Mouse (Mus musculus) gastrocnemius, adult 8-10 months (tissue): ENCODE results near the gene Dlgap4. TPM values are rescaled to one million over a fixed set of nuclear protein-coding genes. Genes with fewer than 3 reads are reported as not detected.
A peak's percentile ranks its signal among the peaks of the same experiment; 100 is the strongest.

Experiments used
- DNase-seq, 2 experiments: peaks; one replicate each; pipeline ENCODE4 v3.0.0; 2022; ENCODE audit warnings: low spot score in 2 of 2
- total RNA-seq, 4 experiments: library from RNA; stranded (reverse); gene quantifications; 2 replicates each; pipeline ENCODE4 v1.2.4; 2022

Gene Dlgap4
- 10 to 100 TPM; 39.2 to 51.0 (median 49.6) TPM for total RNA-seq

GRCm38 (mm10) chr2:156613541-156614257 lies at the start of gene Dlgap4:
Gene Dlgap4 (plus strand): TSS chr2:156613705.
- DNase-seq: no peak

DNA sequence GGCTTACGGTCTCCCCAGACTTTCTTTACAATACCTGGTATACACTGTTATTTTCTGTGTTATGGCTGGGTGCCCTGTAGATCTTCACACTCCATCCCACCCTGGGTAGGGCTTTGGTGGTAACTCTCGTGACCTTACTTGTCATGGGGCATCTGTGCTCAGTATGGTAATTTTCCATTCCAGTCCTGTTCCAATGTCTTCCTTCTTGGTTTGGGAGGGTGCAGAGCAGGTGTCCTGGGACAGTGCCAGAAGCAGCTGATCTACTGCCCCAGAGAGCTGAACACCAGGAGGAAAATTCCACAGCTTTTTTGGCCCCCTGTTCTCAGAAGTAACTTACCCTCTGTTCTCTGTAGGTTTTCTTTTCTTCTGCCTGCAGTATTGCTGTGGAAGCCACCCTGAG lies 47.0 kb upstream of the Dlgap4 start:
- peak in 1 of 2 experiments; percentile 27 for DNase-seq

GRCm38 (mm10) chr2:156568647-156569046 lies 44.9 kb upstream of the Dlgap4 start:
- no peak for DNase-seq

GRCm38 (mm10) chr2:156569261-156569660 lies 44.2 kb upstream of the Dlgap4 start:
- no peak for DNase-seq

- no peak for DNase-seq
These were observed 42.0 kb upstream of the Dlgap4 start for GRCm38 (mm10) chr2:156571521-156571920.

DNA sequence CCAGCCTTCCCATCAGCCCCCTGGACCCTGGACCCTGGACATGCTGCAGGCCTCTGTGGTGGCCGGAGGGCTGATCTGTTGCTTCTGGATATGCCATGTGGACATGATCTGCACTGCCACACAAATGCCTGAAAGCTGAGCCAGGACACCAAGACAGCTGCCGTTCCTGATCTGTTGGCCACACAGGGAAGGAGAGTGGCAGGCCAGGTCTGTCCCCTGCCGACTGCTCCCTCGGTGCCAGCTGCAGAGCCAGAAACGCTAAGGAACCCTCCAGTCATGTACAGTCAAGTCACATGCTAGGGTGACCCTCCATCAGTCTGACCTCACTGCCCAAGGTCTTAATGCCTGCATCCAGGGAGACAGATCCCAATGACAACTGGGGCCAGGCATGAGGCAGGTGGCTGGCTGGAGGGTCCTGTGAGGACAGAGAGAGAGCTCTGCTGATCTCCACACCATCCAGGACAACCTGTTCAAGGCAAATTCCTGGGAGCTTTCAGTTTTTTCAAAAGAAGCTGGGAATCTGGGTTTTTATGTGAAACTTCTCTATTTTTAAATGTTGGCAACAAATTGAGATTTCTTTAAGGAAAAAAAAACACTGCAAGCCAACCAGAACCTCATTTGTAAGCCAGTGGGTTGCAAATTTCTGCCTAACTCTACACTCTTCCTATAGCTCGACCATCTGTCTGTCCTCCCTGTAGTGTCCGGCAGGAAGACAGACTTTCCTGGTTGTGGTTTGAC lies 36.5 kb upstream of the Dlgap4 start:
- DNase-seq: no peak

DNA sequence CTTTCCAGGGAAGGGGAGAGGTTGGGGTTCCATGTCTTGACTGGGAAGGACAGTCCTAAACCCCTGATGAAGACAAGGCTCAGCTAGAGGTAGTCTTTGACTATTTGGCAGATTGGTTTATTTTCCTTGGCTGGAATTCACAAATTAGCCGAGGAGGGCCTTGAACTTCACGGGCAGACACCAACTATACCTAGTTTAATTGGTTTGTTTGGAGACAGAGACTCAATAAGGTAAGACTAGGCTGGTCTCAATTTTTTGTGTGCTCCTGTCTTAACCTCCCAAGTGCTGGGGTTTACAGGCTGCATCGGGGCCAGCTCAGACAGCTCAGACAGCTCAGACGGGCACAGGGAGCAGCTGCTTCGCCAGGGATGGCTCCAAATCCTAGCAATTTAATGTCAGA lies 33.0 kb upstream of the Dlgap4 start:
- no peak for DNase-seq

DNA sequence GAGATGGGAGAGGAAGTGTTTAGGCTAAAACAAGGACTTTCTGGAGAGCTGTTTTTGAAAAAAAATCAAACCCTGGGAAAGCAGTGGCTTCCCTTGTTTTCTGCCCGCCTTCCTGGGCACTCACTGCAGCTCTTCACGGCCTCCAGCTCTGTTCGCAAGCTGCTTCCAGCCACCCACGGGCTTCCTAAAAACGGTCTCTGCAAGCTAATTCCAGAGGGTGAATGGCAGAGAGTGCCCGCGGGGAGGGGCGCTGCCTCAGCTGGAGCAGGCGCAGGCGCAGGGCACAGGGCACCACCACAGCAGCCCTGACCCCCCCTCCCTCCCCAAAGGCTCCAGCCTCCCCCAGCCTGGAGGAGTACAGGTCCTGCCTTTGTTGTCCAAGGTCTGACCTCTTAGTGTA lies 32.3 kb upstream of the Dlgap4 start:
- no peak for DNase-seq

DNA sequence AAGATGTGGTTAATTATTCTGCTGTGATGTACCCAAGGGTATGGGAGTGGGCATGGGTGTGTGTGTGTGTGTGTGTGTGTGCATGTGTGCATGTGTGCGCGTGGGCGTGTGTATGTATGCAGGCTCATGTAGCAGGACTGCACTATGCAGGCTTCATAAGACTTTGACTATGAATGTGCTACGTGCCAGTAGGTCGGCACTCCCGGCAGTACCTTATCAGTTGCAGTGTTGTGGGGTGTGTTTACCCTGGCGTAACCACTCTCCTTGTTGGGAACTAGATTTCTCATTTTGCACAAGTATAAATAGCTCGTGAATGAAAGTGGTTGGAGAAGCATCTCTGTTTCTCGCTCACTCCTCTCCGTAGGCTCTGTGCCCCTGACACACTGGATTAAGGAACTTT lies 30.6 kb upstream of the Dlgap4 start:
- DNase-seq: no peak

GRCm38 (mm10) chr2:156584154-156584796 lies 29.2 kb upstream of the Dlgap4 start:
- no peak for DNase-seq

DNA sequence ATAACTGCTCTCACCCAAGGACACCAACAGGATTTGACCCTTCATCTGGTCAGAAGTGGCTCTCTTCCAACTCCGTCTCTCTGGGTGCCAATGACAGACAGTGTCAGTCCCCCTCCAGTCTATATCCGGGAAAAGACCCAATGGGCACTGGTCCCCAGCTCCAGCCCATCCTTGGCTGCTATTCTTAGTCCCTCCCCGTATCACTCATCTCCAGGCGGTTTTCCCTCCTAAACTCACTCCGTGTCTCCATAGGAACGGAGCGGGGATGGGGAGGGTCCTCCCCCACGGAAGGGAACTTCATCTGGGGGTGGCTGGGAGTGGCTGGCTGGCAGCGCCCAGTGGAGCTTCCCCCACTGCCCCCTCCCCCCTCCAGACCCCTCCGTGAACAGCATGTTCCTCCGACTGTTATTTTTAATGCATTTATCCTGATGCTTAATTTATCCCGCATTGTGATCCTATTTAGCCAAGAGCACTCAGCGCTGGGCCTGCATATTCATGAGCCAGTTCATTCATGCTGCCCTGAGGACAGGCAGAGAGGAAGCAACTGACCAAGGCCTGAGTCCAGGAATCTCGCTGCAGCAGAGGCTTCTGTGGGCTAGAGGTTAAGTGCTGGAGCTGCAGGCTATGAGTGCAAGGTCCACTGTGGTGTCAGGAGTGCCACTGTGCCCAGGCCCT lies 28.6 kb upstream of the Dlgap4 start:
- DNase-seq: no peak

DNA sequence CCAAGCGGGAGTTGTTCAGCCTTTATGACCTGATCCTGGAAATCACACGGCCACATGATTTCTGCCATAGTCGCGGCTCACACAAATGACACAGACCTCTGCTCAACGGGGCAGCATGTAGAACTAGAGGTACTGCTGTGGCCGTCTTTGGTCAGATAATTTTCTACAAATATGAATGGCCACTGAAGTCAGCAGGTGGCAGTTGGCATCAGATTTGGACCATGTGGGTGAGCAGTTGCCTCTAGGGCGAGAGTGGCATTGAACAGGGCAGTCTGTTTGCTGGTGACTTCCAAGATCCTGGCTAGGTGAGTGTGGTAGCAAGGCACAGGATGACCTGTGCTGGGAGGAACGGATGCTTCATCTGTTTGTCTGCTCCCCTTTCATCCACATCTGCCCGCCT lies 24.0 kb upstream of the Dlgap4 start:
- no peak for DNase-seq

- no peak for DNase-seq
These were observed 18.5 kb upstream of the Dlgap4 start for GRCm38 (mm10) chr2:156594987-156595490.

DNA sequence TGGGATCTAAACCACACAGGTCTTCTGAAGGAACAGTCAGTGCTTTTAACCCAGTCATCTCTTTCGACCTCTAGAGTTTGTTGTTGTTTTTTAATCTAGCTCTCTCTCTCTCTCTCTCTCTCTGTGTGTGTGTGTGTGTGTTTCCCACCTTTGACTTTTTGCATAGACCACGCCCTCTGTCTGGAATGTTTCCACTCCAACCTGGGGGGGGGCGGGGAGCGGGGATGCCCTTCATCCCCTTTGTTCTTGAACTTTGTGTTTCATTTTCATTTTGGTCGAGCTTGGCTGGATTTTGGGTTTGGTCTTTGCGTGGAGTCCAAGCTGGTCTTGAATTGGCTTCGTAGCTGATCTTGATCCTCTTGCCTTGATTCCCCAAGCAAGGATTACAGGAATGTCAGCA lies 10.9 kb upstream of the Dlgap4 start:
- no peak for DNase-seq

GRCm38 (mm10) chr2:156603671-156604070 lies 9.8 kb upstream of the Dlgap4 start:
- no peak for DNase-seq

DNA sequence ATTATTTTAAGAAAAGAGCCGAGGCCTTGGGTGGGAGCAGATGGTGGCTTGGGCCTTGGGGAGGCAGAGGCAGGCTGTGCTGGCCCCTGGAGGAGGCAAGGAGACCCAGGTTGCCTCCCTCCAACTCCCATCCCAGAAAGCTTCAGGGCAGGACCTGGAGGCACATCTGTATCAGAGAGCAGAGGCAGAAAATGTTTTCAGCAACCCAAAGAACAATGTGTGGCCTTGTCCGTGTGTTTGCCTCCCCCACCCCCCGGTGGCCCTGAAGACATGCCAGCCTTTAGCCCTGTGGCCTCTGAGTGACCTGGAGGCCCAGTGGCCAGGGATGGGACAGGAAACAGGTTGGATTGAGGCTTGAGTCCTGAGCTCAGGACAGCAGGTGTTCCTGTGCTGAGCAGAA lies 8.4 kb upstream of the Dlgap4 start:
- no peak for DNase-seq

DNA sequence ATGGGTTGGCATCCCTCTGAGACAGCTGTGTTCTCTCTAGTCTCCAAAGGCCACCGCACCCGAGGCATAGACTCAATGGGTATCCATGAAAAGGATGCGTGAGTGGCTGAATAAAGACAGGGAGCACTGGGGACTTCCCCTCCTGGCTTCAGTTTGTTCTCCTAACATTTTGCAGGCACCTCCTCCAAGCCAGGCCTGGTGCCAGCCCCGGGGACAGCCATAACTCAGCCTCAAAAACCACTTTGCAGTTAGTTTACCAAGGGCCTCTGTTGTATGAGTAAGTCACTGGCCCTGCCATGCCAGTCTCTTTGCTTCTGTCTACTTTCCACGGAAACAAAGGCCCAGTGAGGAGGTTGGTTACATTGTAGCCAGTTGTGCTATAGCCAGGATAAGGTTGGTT lies 7.5 kb upstream of the Dlgap4 start:
- DNase-seq: no peak

GRCm38 (mm10) chr2:156613081-156613540 lies 394 bp upstream of the Dlgap4 start:
- DNase-seq: peak; percentile 22 to 42

- no peak for DNase-seq
These were observed 702 bp downstream of the Dlgap4 start for GRCm38 (mm10) chr2:156614258-156614556.

DNA sequence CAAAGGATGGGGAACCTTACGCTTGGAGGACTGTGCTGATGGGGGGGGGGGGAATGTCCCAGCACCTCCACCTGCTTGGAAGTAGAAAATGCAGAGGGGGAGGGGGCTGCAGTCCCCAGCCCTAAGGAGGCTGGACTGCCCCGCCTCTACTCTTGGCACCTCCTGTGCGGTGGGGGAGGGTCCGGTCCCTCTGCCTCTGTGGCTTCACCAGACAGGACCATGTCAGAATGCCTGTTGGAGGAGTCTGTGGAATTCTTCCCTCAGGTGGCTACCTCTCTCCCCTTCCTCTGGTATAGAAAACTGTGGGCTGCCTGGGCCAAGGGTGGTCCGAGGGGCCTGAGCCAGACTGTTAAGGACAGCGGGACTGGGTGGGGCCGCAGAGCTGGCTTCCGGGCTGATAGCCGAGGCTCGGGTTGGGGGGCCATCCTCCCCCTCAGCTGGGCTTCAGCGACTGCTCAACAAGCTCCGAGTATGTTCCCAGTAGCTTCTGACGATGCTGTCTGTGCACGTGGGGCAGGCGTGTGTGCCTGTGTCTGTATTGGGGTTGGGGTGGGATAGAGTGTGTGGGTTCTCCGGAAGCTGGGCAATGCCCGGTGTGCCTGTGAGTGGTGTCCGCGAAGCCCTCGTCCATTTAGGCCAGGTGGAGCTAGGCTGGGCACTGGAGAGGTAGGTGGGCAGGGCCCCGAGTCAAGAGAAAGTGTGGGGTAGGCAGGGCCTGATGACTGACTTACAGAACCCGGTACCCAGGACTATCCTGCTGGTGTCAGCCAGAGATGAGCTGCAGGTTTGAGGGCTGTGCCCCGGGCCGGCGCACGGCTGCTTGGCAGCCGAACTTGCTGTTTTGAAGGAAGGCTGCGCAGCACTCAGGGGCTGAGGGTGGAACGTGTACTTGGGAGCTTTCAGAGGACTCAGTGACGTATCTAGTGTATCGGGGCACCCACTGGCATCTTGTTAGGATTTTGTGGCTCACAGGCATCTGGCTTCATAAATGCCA lies 1.5 kb downstream of the Dlgap4 start:
- no peak for DNase-seq

DNA sequence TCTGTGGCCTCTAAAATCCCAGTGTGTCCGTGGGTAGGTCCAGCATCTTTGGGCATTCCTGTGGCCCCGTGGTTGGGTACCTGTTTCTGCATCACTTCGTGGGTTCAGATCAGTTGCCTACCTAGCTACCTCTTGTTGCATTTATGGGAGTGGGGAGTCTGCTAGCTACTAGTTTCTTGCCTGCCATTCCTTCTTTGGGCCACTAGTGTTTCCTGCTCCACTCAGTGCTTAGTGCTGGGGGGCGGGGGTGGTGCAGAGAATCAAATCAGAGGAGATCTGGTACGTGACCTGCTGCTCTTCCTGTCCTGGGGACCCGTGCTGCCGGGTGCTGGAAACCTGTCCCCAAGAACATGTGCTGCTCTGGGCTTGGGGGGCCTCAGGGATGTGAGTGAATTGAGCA lies 3.0 kb downstream of the Dlgap4 start:
- DNase-seq: no peak
